Mouse (Mus musculus): ENCODE measurements around the gene Pnpla6. TPM values are rescaled to one million over a fixed set of nuclear protein-coding genes. Genes with fewer than 3 reads are reported as not detected.

Gene Pnpla6
- polyA plus RNA-seq, 1 experiment = 47.5 TPM

- Histone ChIP-seq H3K9ac (ENCODE audit: low read depth, poor library complexity, severe bottlenecking) (peak overlapping the region; percentile 75), H3K4me1 (ENCODE audit: control insufficient read depth, insufficient read depth, low read length) (no peaks in the 10 kb centered on the region), H3K9me3 (replicated peaks; ENCODE audit: control insufficient read depth, insufficient read depth, low read length, poor library complexity, severe bottlenecking) (no peaks in the 10 kb centered on the region), H3K4me3 (ENCODE audit: low read depth, low read length) (peak overlapping the region; percentile 84), H3K27me3 (ENCODE audit: control insufficient read depth, insufficient read depth, low read length, poor library complexity, severe bottlenecking) (no peaks in the 10 kb centered on the region), H3K36me3 (ENCODE audit: control insufficient read depth, insufficient read depth, low read length, poor library complexity, severe bottlenecking) (peaks cover 19% of the 10 kb centered on the region), H3K27ac (ENCODE audit: insufficient read depth, low read length) (no peak overlapping the region)
- TF ChIP-seq CTCF (IDR thresholded peaks at IDR 0.05; ENCODE audit: low read depth, low read length) (no peak), POLR2A (IDR thresholded peaks at IDR 0.05; ENCODE audit: insufficient read depth, low read length) (no peak), EP300 (IDR thresholded peaks at IDR 0.05; ENCODE audit: insufficient read depth, low read depth, low read length) (no peak)
Measured at GRCm38 (mm10) chr8:3515771-3516417, 710 bp downstream of the Pnpla6 start.

- Histone ChIP-seq H3K27me3 (ENCODE audit: control insufficient read depth, insufficient read depth, low read length, poor library complexity, severe bottlenecking) (no peaks in the 10 kb centered on the region), H3K27ac (ENCODE audit: insufficient read depth, low read length) (no peak overlapping the region), H3K36me3 (ENCODE audit: control insufficient read depth, insufficient read depth, low read length, poor library complexity, severe bottlenecking) (peaks cover 20% of the 10 kb centered on the region), H3K4me1 (ENCODE audit: control insufficient read depth, insufficient read depth, low read length) (no peaks in the 10 kb centered on the region), H3K9me3 (replicated peaks; ENCODE audit: control insufficient read depth, insufficient read depth, low read length, poor library complexity, severe bottlenecking) (no peaks in the 10 kb centered on the region), H3K9ac (ENCODE audit: low read depth, poor library complexity, severe bottlenecking) (peak overlapping the region; percentile 75), H3K4me3 (ENCODE audit: low read depth, low read length) (peak overlapping the region; percentile 84)
- TF ChIP-seq EP300 (IDR thresholded peaks at IDR 0.05; ENCODE audit: insufficient read depth, low read depth, low read length) (no peak), POLR2A (IDR thresholded peaks at IDR 0.05; ENCODE audit: insufficient read depth, low read length) (no peak), CTCF (IDR thresholded peaks at IDR 0.05; ENCODE audit: low read depth, low read length) (no peak)
Measured at GRCm38 (mm10) chr8:3516450-3517116, 1.4 kb downstream of the Pnpla6 start.

GRCm38 (mm10) chr8:3517117-3517495 lies 1.9 kb downstream of the Pnpla6 start:
- Histone ChIP-seq H3K4me1 (ENCODE audit: control insufficient read depth, insufficient read depth, low read length) (no peaks in the 10 kb centered on the region), H3K4me3 (ENCODE audit: low read depth, low read length) (peak overlapping the region; percentile 84), H3K36me3 (ENCODE audit: control insufficient read depth, insufficient read depth, low read length, poor library complexity, severe bottlenecking) (peaks cover 23% of the 10 kb centered on the region), H3K9ac (ENCODE audit: low read depth, poor library complexity, severe bottlenecking) (peak overlapping the region; percentile 75), H3K9me3 (replicated peaks; ENCODE audit: control insufficient read depth, insufficient read depth, low read length, poor library complexity, severe bottlenecking) (no peaks in the 10 kb centered on the region), H3K27me3 (ENCODE audit: control insufficient read depth, insufficient read depth, low read length, poor library complexity, severe bottlenecking) (no peaks in the 10 kb centered on the region), H3K27ac (ENCODE audit: insufficient read depth, low read length) (no peak overlapping the region)
- no peak for TF ChIP-seq EP300 (IDR thresholded peaks at IDR 0.05; ENCODE audit: insufficient read depth, low read depth, low read length)
- no peak for TF ChIP-seq POLR2A (IDR thresholded peaks at IDR 0.05; ENCODE audit: insufficient read depth, low read length)
- TF ChIP-seq CTCF (IDR thresholded peaks at IDR 0.05; ENCODE audit: low read depth, low read length) = no peak

- no peak overlapping the region for H3K9ac ChIP-seq (ENCODE audit: low read depth, poor library complexity, severe bottlenecking)
- no peak overlapping the region for H3K27ac ChIP-seq (ENCODE audit: insufficient read depth, low read length)
- no peaks in the 10 kb centered on the region for H3K9me3 ChIP-seq (replicated peaks; ENCODE audit: control insufficient read depth, insufficient read depth, low read length, poor library complexity, severe bottlenecking)
- H3K36me3 ChIP-seq (ENCODE audit: control insufficient read depth, insufficient read depth, low read length, poor library complexity, severe bottlenecking) = peaks cover 36% of the 10 kb centered on the region
- H3K27me3 ChIP-seq (ENCODE audit: control insufficient read depth, insufficient read depth, low read length, poor library complexity, severe bottlenecking) = no peaks in the 10 kb centered on the region
- no peak for TF ChIP-seq EP300 (IDR thresholded peaks at IDR 0.05; ENCODE audit: insufficient read depth, low read depth, low read length)
- no peak for TF ChIP-seq POLR2A (IDR thresholded peaks at IDR 0.05; ENCODE audit: insufficient read depth, low read length)
- TF ChIP-seq CTCF (IDR thresholded peaks at IDR 0.05; ENCODE audit: low read depth, low read length) = no peak
- H3K4me1 ChIP-seq (ENCODE audit: control insufficient read depth, insufficient read depth, low read length) = no peaks in the 10 kb centered on the region
- H3K4me3 ChIP-seq (ENCODE audit: low read depth, low read length) = no peak overlapping the region
Measured at GRCm38 (mm10) chr8:3522007-3522697, 7.0 kb downstream of the Pnpla6 start.

GRCm38 (mm10) chr8:3530816-3531215 lies 15.6 kb downstream of the Pnpla6 start:
- TF ChIP-seq EP300 (IDR thresholded peaks at IDR 0.05; ENCODE audit: insufficient read depth, low read depth, low read length) (no peak), POLR2A (IDR thresholded peaks at IDR 0.05; ENCODE audit: insufficient read depth, low read length) (no peak), CTCF (IDR thresholded peaks at IDR 0.05; ENCODE audit: low read depth, low read length) (no peak)
- Histone ChIP-seq H3K4me3 (ENCODE audit: low read depth, low read length) (no peak overlapping the region), H3K9me3 (replicated peaks; ENCODE audit: control insufficient read depth, insufficient read depth, low read length, poor library complexity, severe bottlenecking) (no peaks in the 10 kb centered on the region), H3K27ac (ENCODE audit: insufficient read depth, low read length) (no peak overlapping the region), H3K27me3 (ENCODE audit: control insufficient read depth, insufficient read depth, low read length, poor library complexity, severe bottlenecking) (no peaks in the 10 kb centered on the region), H3K36me3 (ENCODE audit: control insufficient read depth, insufficient read depth, low read length, poor library complexity, severe bottlenecking) (peaks cover 6% of the 10 kb centered on the region), H3K4me1 (ENCODE audit: control insufficient read depth, insufficient read depth, low read length) (no peaks in the 10 kb centered on the region), H3K9ac (ENCODE audit: low read depth, poor library complexity, severe bottlenecking) (no peak overlapping the region)

GRCm38 (mm10) chr8:3531936-3532335 lies 16.8 kb downstream of the Pnpla6 start:
- Histone ChIP-seq H3K4me1 (ENCODE audit: control insufficient read depth, insufficient read depth, low read length) (no peaks in the 10 kb centered on the region), H3K4me3 (ENCODE audit: low read depth, low read length) (peak overlapping the region; percentile 3), H3K9ac (ENCODE audit: low read depth, poor library complexity, severe bottlenecking) (no peak overlapping the region), H3K36me3 (ENCODE audit: control insufficient read depth, insufficient read depth, low read length, poor library complexity, severe bottlenecking) (no peaks in the 10 kb centered on the region), H3K27me3 (ENCODE audit: control insufficient read depth, insufficient read depth, low read length, poor library complexity, severe bottlenecking) (no peaks in the 10 kb centered on the region), H3K9me3 (replicated peaks; ENCODE audit: control insufficient read depth, insufficient read depth, low read length, poor library complexity, severe bottlenecking) (no peaks in the 10 kb centered on the region), H3K27ac (ENCODE audit: insufficient read depth, low read length) (no peak overlapping the region)
- TF ChIP-seq POLR2A (IDR thresholded peaks at IDR 0.05; ENCODE audit: insufficient read depth, low read length) (no peak), CTCF (IDR thresholded peaks at IDR 0.05; ENCODE audit: low read depth, low read length) (no peak), EP300 (IDR thresholded peaks at IDR 0.05; ENCODE audit: insufficient read depth, low read depth, low read length) (no peak)

All from ES-Bruce4 (cell line).